Mouse (Mus musculus) intestine, postnatal 0 days (tissue): ENCODE results near the gene Jazf1. TPM values are rescaled to one million over a fixed set of nuclear protein-coding genes. Genes with fewer than 3 reads are reported as not detected.

ENCODE experiments used
- ATAC-seq: fragments of 200-750 bp; cut with Nextera tagmentation; 2 replicates; pipeline ENCODE4 v1.8.0; 2017; ENCODE audit warnings: mild to moderate bottlenecking, moderate TSS enrichment, moderate library complexity
- H3K27ac ChIP-seq: fragments of 300-500 bp; sonication (generic); 2 replicates; pipeline ENCODE4 v1.5.1; 2014; ENCODE audit warnings: mild to moderate bottlenecking, low read depth, low read length, moderate library complexity
- H3K27me3 ChIP-seq: fragments of 300-500 bp; sonication (generic); replicated peaks from 2 replicates; pipeline ENCODE4 v1.6.1; 2014; ENCODE audit warnings: low read length, mixed read lengths; ENCODE audit not compliant: control insufficient read depth, insufficient read depth
- H3K36me3 ChIP-seq: fragments of 300-500 bp; sonication (generic); 2 replicates; pipeline ENCODE4 v1.6.1; 2014; ENCODE audit warnings: mild to moderate bottlenecking, moderate library complexity; ENCODE audit not compliant: control insufficient read depth, insufficient read depth
- H3K4me1 ChIP-seq: fragments of 300-500 bp; sonication (generic); replicated peaks from 2 replicates; pipeline ENCODE4 v1.6.1; 2014; ENCODE audit warnings: antibody characterized with exemption, low read length, mixed read lengths; ENCODE audit not compliant: control insufficient read depth, insufficient read depth
- H3K4me2 ChIP-seq: fragments of 300-500 bp; sonication (generic); replicated peaks from 2 replicates; pipeline ENCODE4 v1.6.1; 2014; ENCODE audit warnings: low read depth, mild to moderate bottlenecking, moderate library complexity
- H3K4me3 ChIP-seq: fragments of 300-500 bp; sonication (generic); 2 replicates; pipeline ENCODE4 v1.5.1; 2014; ENCODE audit warnings: low read depth, low read length
- H3K9ac ChIP-seq: fragments of 300-500 bp; sonication (generic); 2 replicates; pipeline ENCODE4 v1.6.1; 2014; ENCODE audit warnings: mild to moderate bottlenecking, low read depth, low read length
- H3K9me3 ChIP-seq: fragments of 300-500 bp; sonication (generic); 2 replicates; pipeline ENCODE4 v1.6.1; 2016; ENCODE audit warnings: mixed run types; ENCODE audit not compliant: control insufficient read depth
- CTCF ChIP-seq: sonication (generic); IDR thresholded peaks from 2 replicates; pipeline ENCODE4 v1.5.1; 2016; ENCODE audit warnings: low read depth, mild to moderate bottlenecking, control low read depth, antibody characterized with exemption, moderate library complexity
- WGBS: fragments of 180-500 bp; shearing (Covaris S2); extraction: QIAGEN DNeasy Blood & Tissue Kit; methylation state at CpG from one replicate; pipeline ENCODE4 v1.1.7; 2014; 5-methylcytosine and 5-hydroxymethylcytosine counted together
- polyA plus RNA-seq: library from polyadenylated mRNA; unstranded; fragments of >200 nt; fragmentation: Nextera tagmentation; extraction: Ambion mirVana; gene quantifications from 2 replicates; pipeline ENCODE4 v1.2.1, GENCODE M21; 2015

The Jazf1 gene
- polyA plus RNA-seq, 1 experiment from 2014 or later = 5.1 TPM

DNA sequence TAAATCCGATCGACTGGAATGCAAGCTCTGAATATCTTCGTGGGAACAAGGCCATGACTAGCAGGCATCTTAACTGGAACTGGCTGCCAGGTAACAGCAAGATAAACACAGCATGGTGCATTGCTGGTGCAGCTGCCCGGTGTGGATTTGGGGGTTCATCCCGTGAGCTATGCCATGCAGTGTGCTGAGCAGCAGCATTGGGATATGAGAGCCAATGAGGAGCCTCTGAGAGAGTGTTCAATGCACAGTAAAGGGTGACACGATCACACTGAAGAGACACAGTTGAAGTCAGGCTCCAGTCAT lies 105.0 kb downstream of the Jazf1 start:
- ATAC-seq = no peak
- Histone ChIP-seq H3K27ac (no peak overlapping the region), H3K4me3 (no peak overlapping the region), H3K27me3 (no peaks in the 10 kb centered on the region), H3K4me2 (no peak overlapping the region), H3K9me3 (no peaks in the 10 kb centered on the region), H3K36me3 (no peaks in the 10 kb centered on the region), H3K9ac (no peak overlapping the region), H3K4me1 (no peaks in the 10 kb centered on the region; the same call in 1 of the 2 replicates)
- TF ChIP-seq CTCF = no peak
- WGBS = 34% methylated on average over 6 of the region's 6 CpGs

DNA sequence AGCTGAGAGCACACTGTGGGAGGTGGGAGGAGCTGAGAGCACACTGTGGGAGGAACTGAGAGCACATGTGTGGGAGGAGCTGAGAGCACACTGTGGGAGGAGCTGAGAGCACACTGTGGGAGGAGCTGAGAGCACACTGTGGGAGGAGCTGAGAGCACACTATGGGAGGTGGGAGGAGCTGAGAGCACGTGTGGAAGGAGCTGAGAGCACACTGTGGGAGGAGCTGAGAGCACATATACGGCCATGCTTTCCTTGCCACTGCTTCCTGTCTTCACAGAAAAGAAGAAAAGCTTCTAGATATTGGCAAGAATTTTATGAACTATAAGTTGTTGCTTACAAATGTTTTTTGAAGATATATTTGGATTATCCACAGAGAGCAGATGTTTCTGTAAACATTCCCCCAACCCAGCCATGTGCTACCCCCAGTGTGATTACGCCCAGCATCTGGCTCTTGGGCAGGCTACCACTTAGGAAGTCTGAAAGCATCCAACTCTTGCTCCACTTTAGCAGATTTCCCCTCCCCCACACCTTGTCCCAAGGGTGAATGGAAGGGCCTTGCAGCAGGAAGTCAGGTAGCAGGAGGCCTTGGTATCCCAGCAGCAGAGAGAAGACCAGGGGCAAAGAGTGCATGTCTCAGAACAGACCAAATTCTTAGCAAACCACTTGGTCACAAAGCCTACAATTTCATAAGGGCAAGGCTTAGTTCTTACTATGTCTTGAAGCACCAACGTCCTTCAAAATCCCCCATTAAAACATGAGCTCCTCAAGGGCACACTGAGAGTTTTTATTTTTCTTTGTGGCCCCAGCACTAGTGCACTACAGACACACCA lies 105.6 kb downstream of the Jazf1 start:
- Histone ChIP-seq H3K9me3 (no peaks in the 10 kb centered on the region), H3K9ac (no peak overlapping the region), H3K27me3 (no peaks in the 10 kb centered on the region), H3K4me2 (no peak overlapping the region), H3K36me3 (no peaks in the 10 kb centered on the region), H3K4me1 (no peaks in the 10 kb centered on the region; the same call in 1 of the 2 replicates), H3K4me3 (no peak overlapping the region), H3K27ac (no peak overlapping the region)
- no peak for TF ChIP-seq CTCF
- ATAC-seq = no peak
- 44% methylated on average over 4 of the region's 4 CpGs for WGBS

DNA sequence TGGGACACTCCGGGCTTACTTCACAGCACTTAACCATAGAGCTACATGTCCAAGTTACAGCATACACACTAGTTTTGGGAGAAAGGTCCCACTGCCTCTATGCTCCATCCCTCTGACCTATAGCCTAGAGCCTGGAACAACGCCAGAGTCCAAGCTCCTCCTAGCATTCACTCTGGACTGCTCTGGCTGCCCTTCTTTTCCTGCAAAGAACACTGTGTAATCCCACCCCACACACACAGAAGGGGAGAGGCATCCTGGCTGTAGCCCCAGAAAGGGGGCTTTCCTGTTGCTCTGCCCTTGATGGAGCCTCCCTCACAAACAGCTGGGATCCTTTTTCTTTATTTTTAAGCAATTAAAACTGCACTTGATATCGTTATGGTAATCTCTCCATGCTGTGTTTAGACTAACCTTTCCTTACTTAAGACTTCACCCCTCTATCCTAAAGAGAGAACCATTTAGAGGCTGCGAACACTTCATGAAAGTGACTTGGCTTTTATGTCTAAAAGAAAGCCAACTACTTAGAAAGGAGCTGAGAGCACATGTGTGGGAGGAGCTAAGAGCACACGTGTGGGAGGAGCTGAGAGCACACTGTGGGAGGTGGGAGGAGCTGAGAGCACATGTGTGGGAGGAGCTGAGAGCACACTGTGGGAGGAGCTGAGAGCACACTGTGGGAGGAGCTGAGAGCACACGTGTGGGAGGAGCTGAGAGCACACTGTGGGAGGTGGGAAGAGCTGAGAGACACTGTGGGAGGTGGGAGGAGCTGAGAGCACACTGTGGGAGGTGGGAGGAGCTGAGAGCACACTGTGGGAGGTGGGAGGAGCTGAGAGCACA lies 106.6 kb downstream of the Jazf1 start:
- ATAC-seq = no peak
- Histone ChIP-seq H3K27ac (no peak overlapping the region), H3K9me3 (no peaks in the 10 kb centered on the region), H3K36me3 (no peaks in the 10 kb centered on the region), H3K27me3 (no peaks in the 10 kb centered on the region), H3K4me3 (no peak overlapping the region), H3K4me1 (no peaks in the 10 kb centered on the region; the same call in 1 of the 2 replicates), H3K4me2 (no peak overlapping the region), H3K9ac (no peak overlapping the region)
- no peak for TF ChIP-seq CTCF
- 58% methylated on average over 6 of the region's 6 CpGs for WGBS

DNA sequence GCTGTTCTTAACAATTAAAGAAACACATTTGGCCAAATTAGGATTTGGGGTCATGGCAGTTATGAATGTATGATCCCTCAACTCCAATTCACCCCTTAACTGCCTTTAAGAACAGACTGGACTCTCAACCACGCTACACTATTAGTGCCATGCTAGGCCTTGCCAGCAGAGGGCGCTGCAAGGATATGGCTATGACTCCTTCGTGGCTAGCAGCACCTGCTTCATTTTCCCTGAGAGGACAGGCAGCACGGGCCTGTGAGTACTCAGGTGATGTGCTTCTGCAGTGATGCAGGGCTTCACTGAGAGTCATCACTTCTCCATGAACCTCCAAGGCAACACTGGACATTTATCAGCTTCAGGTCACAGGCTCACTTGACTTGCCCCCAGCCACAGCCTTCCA lies 110.7 kb downstream of the Jazf1 start:
- Histone ChIP-seq H3K36me3 (no peaks in the 10 kb centered on the region), H3K27ac (no peak overlapping the region), H3K9me3 (no peaks in the 10 kb centered on the region), H3K4me2 (no peak overlapping the region), H3K4me1 (no peaks in the 10 kb centered on the region), H3K9ac (no peak overlapping the region), H3K27me3 (no peaks in the 10 kb centered on the region), H3K4me3 (no peak overlapping the region)
- no peak for ATAC-seq
- TF ChIP-seq CTCF = peak; percentile 94
- 12% methylated on average over 4 of the region's 4 CpGs for WGBS

DNA sequence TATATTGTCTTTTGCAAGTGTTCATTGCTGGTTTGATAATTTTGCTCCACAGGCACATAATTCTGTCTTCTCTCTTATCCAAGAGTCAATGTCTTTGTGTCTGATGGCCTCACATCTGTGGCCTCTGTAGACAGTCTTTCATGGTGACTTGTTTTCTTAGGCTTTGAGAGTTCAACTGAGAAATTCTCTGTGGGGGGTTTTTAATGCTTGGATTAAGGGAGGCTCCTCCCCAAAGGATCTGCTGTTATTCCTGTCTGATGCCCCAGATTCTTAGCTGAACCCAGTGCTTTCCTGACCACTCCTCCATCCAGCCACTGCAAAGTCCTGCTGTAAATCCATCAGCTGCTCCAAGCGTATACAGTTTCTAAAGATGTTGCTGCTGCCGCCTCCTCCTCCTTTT lies 112.3 kb downstream of the Jazf1 start:
- no peak for ATAC-seq
- Histone ChIP-seq H3K9me3 (no peaks in the 10 kb centered on the region), H3K27ac (no peak overlapping the region), H3K9ac (no peak overlapping the region), H3K27me3 (no peaks in the 10 kb centered on the region), H3K4me2 (no peak overlapping the region), H3K36me3 (no peaks in the 10 kb centered on the region), H3K4me3 (no peak overlapping the region), H3K4me1 (no peaks in the 10 kb centered on the region)
- no peak for TF ChIP-seq CTCF
- WGBS = 90% methylated on average over 2 of the region's 2 CpGs

DNA sequence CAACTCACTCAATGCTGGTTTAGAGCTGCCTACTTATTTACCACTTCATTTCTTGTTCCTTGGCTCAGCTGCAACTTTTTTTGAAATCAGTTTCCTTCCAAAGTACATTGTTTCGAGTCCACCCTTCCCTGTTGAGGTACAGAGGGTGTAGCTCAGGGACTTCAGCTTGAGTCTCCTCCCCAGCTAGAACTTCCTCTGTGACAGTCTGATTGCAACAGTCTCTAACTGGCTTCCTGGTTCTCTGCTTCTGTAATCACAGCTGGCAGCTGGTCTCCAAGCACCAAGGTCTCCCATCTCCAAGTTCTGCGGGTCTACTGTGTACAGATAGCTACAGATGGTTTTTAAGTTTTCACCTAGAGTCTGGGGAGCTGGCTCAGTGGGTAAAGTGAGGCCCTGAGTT lies 113.1 kb downstream of the Jazf1 start:
- no peak for TF ChIP-seq CTCF
- ATAC-seq = no peak
- Histone ChIP-seq H3K27ac (no peak overlapping the region), H3K9me3 (no peaks in the 10 kb centered on the region), H3K4me2 (no peak overlapping the region), H3K9ac (no peak overlapping the region), H3K4me1 (no peaks in the 10 kb centered on the region), H3K27me3 (no peaks in the 10 kb centered on the region), H3K36me3 (no peaks in the 10 kb centered on the region), H3K4me3 (no peak overlapping the region)
- WGBS = 38% methylated on average over 2 of the region's 2 CpGs
